Mouse (Mus musculus) cerebellum, adult 18-20 months (tissue): ENCODE measurements around the gene Smtn.

Source experiments
- DNase-seq, 2 experiments: peaks; one replicate each; pipeline ENCODE4 v3.0.0; 2021

The Smtn gene

DNA sequence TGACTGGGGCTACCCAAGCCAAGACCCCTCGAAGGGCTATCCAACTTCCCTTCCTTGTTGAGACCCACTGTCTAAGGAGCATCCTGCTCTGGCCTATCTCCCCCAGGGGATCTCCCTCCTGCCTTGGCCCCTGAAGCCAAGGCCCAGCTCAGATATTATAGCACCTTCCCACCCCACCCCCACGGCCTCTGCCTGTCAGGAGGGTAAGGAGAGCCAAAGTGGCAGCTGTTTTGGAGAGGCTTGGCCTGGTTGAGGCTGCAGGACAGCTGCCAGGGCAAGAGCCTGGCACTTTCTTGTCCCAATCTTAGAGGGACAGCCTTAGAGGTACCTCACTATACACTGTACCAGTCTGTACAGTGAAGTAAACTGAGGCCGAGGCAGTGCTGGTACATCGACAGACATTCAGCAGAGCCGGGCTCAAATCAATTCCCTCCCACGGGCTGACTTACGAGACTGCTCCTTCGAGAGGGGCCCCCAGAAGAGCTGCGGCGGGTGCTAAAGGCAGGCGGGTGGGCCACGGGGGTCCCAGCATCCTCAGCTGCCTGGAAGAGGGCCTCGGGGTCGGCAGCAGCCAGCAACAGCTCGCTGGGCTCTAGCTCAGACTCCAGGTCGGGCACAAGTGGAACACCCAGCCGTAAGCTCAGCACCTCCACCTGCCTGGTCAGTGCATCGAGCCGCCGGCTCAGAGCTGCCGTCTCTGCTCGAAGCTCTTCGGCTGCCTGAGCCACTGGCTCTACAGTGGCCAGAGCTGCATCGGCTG lies 13.3 kb downstream of the Smtn start:
- DNase-seq, result peak in 1 of 2 experiments; percentile 9

DNA sequence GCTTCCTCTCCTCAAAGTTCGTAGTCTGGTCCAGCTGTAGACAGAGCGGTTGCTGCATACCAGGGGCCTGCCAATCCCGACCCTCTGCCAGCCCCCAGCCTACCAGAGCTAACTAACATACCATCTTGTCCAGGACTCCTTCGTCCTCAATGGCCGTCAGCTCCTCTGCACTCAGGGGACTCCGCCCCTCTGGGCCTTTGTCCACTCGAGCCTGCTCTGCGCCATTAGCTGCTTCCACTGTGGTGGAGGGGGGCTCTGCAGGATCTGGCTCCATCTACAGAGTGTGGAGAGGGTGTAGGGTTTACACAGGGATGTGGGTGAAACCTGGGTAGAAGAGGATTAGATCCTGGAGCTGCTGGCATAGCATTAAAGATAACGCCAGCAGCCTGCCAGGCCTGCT lies 14.2 kb downstream of the Smtn start:
- DNase-seq, result no peak

DNA sequence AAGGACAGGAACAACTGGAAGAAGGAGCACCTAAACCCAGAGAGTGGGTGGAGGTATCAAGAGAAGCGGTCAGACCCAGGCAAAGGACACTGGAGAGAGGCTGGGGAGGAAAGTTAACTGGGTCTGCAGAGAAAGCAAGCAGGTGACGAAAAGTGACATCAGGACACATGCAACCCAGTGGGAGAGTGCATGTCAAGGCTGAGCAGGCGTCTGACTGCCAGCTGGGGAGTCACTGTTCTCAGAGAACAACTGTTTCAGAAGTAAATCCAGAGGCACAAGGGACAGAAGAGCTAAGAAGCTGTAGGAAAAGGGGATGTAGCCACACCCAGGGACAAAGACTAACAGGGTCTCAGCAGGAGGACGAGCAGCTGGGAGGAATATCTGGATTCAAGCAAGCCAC lies 14.9 kb downstream of the Smtn start:
- DNase-seq, result no peak

DNA sequence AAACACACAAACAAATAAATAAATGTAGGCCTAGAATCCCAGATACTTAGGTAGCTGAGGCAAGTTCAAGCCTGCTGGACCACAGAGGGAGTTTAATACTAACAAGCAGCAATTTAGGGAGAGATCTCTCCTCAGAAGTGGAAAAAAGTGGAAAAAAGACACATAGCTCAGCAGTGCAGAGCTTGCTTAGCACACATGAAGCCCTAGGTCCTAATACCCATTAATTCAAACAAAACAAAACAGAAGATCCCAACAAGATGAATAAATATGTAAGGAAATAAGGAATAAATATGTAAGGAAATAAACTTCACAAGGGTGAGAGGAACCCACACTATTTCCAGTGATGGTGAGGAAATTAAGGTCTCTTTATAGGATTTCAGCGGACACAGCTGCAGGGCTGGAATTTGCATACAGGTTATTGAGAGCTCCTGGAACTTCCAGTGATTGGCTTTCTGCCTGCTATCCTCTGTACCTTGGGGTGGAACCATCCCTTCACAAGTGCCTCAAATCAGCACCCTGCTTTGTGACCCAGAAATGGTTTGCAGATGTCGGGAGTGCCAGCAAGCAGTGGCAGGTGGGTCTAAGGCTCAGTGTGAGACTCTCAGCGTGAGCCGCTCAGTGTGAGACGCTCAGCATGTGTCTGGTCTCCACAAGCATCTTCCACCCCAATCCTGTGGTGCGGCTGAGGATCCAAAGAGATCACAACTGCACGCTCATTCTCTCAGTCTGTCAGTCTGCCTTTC lies 16.4 kb downstream of the Smtn start:
- no peak for DNase-seq

- DNase-seq, result no peak
These were observed 18.0 kb downstream of the Smtn start for GRCm38 (mm10) chr11:3522285-3523000.

- peak; percentile 57 to 61 for DNase-seq
These were observed 18.8 kb downstream of the Smtn start for GRCm38 (mm10) chr11:3521339-3522224.

DNA sequence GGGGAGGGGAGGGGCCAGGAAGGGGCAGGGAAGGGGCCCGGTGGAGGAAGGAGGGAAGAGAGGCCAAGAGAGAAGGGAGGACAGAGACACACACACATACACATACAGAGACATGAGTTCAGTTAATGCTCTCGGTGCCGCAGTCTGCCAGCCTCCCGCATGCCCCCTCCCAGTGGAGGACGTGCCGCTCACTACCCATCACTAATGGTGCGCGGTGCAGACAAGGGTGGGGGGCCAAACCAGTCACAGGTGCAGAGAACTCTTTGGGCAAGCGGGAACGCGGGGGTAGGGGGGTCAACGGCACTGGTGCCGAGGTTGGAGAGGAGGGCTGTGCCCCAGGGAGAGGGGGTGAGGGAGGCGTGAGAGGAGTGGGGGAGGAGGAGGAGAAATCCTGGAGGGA lies 19.5 kb downstream of the Smtn start:
- peak; percentile 51 to 52 for DNase-seq

- DNase-seq, result peak; percentile 71 to 81
These were observed 20.5 kb downstream of the Smtn start for GRCm38 (mm10) chr11:3519756-3520398.

DNA sequence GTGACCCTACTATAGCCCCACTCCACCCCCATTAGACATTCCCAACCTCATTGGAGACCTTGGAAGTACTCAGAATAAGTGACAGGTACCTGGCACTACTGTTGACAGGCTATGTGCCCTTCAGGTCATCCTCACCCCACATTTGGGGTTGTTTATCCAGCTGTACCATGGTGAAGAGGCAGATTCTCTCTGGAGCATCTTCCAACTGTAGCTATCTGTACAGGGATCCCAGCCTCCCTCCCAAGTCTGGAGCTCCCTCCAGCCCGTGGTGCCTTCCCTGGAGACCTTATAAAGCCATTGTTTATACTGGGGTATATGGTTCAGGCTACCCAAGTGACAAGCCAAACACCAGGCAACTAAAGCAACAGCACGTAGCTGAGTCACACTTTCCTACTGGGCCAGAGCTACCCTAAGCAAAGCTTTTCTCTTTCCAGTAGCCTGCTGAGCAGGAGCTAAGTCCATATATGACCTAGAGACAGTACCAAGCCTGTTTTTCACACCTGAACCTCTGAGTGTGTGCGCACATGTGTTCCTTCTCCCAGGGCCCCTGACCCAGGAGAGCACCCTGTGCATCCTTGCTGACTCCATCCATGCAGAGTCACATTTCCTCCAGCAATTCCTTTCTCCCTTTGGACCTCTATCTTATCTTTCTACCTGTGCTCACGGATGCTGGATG lies 21.2 kb downstream of the Smtn start:
- DNase-seq, result no peak

DNA sequence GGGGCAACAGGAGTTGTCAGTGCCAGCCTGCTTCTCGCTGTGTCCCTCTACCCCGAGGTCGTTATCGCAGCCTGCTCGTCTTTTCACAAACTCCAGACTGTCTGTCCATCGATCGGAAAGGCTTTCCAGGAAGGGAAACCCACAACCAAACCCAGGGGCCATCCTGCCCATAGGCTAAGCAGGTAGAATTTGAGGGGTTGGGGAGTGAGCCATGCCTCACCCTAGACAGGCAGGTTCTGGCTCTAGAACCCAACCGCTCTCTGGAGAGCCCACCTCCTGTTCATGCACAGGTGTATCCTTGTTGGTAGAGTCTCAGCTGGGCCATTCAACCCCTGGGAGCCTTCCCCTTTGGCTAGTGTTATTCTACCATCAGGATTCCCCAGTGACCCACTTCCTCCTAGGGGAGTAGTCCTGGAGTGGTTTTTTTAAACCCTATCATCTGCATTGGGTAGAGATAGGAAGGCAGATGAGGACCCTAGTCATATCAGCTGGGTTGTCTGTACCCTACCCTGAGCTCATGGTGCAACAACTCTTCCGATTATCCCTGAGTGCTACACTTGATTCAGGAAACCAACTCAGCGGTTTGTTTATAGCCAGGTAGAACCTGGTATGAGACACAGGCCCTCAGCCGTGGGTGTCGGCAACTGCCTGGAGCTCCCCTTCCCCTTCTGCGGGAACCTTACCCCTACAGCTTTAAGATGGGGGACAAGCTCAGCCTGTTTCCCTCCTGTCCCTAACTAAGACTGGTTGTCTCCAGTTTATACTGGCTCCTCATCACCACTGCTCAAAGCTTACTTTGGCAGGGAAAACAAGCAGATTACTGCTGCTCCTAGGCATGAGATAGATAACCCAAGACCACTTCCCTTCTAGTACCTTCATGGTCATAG lies 22.3 kb downstream of the Smtn start:
- DNase-seq, result no peak

GRCm38 (mm10) chr11:3516859-3517845 lies 23.3 kb downstream of the Smtn start:
- peak; percentile 52 to 61 for DNase-seq

GRCm38 (mm10) chr11:3516121-3516520 lies 24.3 kb downstream of the Smtn start:
- peak in 1 of 2 experiments; percentile 44 for DNase-seq

- DNase-seq, result peak; percentile 88 to 91
These were observed 24.8 kb downstream of the Smtn start for GRCm38 (mm10) chr11:3515637-3516036.

- no peak for DNase-seq
These were observed 25.2 kb downstream of the Smtn start for GRCm38 (mm10) chr11:3515216-3515615.

- peak; percentile 95 to 97 for DNase-seq
These were observed 25.8 kb downstream of the Smtn start, which contains the start of gene Selenom for GRCm38 (mm10) chr11:3514529-3515054. TSS of gene Selenom (plus strand) at chr11:3514684.

DNA sequence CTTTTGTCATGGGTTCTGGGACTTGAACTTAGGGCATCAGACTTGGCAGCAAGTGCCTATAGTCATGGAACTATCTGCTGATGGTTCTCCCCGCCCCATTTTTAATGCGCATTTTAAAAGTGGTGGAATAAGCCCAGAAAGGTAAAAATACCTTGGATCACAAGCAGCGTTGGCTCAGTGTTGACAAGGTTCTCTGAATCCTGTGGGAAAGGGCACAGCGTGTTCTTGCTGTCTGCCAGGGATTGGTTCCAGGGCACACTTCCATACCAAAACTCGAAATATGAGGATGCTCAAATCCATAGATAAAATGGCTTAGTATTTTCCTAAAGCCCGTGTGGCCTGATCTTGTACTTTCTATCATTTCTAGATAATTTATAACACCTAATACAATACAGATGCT lies 27.1 kb downstream of the Smtn start:
- peak; percentile 70 to 79 for DNase-seq

- no peak for DNase-seq
These were observed 30.1 kb downstream of the Smtn start for GRCm38 (mm10) chr11:3510321-3510720.

GRCm38 (mm10) chr11:3509181-3510085 lies 31.0 kb downstream of the Smtn start:
- no peak for DNase-seq
